Mouse (Mus musculus) embryonic facial prominence, embryonic 11.5 days (tissue): Measurements from ENCODE around the gene BC035947. TPM values are rescaled to one million over a fixed set of nuclear protein-coding genes. Genes with fewer than 3 reads are reported as not detected.

ENCODE experiments used
- ATAC-seq: fragments of 200-750 bp; cut with Nextera tagmentation; replicated peaks from 2 replicates; pipeline ENCODE4 v1.8.0; 2017; ENCODE audit warnings: low read depth; ENCODE audit not compliant: insufficient number of reproducible peaks, low FRiP score, low TSS enrichment
- DNase-seq: peaks from one replicate; pipeline ENCODE4 v3.0.0-alpha.2; 2015; ENCODE audit warnings: low spot score
- H3K27ac ChIP-seq: fragments of 300-500 bp; sonication (generic); replicated peaks from 2 replicates; pipeline ENCODE4 v1.5.1; 2014; ENCODE audit warnings: mild to moderate bottlenecking, low read depth, low read length, control low read depth
- H3K27me3 ChIP-seq: fragments of 300-500 bp; sonication (generic); 2 replicates; pipeline ENCODE4 v1.6.1; 2014; ENCODE audit warnings: mild to moderate bottlenecking, low read length, moderate library complexity, mixed read lengths; ENCODE audit not compliant: control insufficient read depth, insufficient read depth
- H3K36me3 ChIP-seq: fragments of 300-500 bp; sonication (generic); replicated peaks from 2 replicates; pipeline ENCODE4 v1.6.1; 2014; ENCODE audit warnings: low read depth, mild to moderate bottlenecking, low read length, moderate library complexity, mixed read lengths; ENCODE audit not compliant: control insufficient read depth, insufficient read depth
- H3K4me1 ChIP-seq: fragments of 300-500 bp; sonication (generic); 2 replicates; pipeline ENCODE4 v1.6.1; 2014; ENCODE audit warnings: low read length, mixed read lengths; ENCODE audit not compliant: control insufficient read depth, insufficient read depth
- H3K4me2 ChIP-seq: fragments of 300-500 bp; sonication (generic); 2 replicates; pipeline ENCODE4 v1.6.1; 2014; ENCODE audit warnings: low read depth, mild to moderate bottlenecking, control low read depth, low read length, moderate library complexity
- H3K4me3 ChIP-seq: fragments of 300-500 bp; sonication (generic); 2 replicates; pipeline ENCODE4 v1.5.1; 2014; ENCODE audit warnings: low read depth, low read length, control low read depth
- H3K9ac ChIP-seq: fragments of 300-500 bp; sonication (generic); replicated peaks from 2 replicates; pipeline ENCODE4 v1.6.1; 2014; ENCODE audit warnings: mild to moderate bottlenecking, control low read depth, low read length
- H3K9me3 ChIP-seq: fragments of 300-500 bp; sonication (generic); replicated peaks from 2 replicates; pipeline ENCODE4 v1.6.1; 2016; ENCODE audit warnings: mild to moderate bottlenecking, low read length, inconsistent platforms, mixed read lengths; ENCODE audit not compliant: control insufficient read depth
- WGBS: fragments of 180-500 bp; shearing (Covaris S2); extraction: QIAGEN DNeasy Blood & Tissue Kit; methylation state at CpG from one replicate; pipeline ENCODE4 v1.1.7; 2014; 5-methylcytosine and 5-hydroxymethylcytosine counted together
- polyA plus RNA-seq: library from polyadenylated mRNA; unstranded; fragments of >200 nt; fragmentation: Nextera tagmentation; extraction: Ambion mirVana; gene quantifications from 2 replicates; pipeline ENCODE4 v1.2.1, GENCODE M21; 2014

Gene BC035947
- polyA plus RNA-seq, 1 experiment from 2014 or later = 0.43 TPM

- Histone ChIP-seq H3K9ac (no peak overlapping the region), H3K27me3 (no peaks in the 10 kb centered on the region), H3K4me1 (no peaks in the 10 kb centered on the region), H3K36me3 (no peaks in the 10 kb centered on the region), H3K9me3 (no peaks in the 10 kb centered on the region), H3K27ac (no peak overlapping the region), H3K4me3 (no peak overlapping the region), H3K4me2 (no peak overlapping the region)
- ATAC-seq (no peak), DNase-seq (peak; percentile 86)
- 35% methylated on average over 19 of the region's 19 CpGs for WGBS
Measured at GRCm38 (mm10) chr1:78536310-78537164, 24.6 kb upstream of the BC035947 start.

DNA sequence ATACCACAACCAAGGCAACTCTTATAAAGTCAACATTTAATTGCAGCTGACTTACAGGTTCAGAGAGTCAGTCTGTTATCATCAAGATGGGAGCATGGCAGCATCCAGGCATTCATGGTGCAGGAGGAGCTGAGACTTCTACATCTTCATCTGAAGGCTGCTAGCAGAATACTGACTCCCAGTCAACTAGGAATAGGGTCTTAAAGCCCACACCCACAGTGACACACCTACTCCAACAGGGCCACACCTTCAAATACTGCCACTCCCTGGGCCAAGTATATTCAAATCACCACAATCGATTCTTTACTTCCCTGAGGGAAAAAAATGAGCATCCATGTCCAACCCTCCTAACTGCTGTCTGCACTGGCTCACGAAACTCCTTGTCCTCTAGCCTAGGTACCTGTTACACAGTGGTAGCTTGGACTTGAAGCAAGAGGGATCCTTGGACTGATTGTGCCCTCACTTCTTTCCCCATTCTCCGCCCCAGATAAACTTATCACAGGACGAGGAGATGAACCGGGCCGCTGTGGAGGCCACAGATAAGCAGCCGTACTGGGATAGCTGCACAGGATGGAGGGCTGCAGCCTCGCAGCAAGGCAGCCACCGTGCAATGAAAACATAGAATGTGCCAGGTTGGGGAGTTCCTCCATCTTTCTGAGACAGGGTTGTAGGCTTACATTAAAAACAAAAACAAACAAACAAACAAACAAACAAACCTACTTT, 22.6 kb upstream of the BC035947 start:
- no peaks in the 10 kb centered on the region for H3K27me3 ChIP-seq
- no peak overlapping the region for H3K4me3 ChIP-seq
- no peak for DNase-seq
- no peaks in the 10 kb centered on the region for H3K36me3 ChIP-seq
- H3K9ac ChIP-seq = no peak overlapping the region
- no peaks in the 10 kb centered on the region for H3K4me1 ChIP-seq
- H3K4me2 ChIP-seq = no peak overlapping the region
- no peaks in the 10 kb centered on the region for H3K9me3 ChIP-seq
- no peak overlapping the region for H3K27ac ChIP-seq
- no peak for ATAC-seq
- WGBS = 87% methylated on average over 9 of the region's 9 CpGs

DNA sequence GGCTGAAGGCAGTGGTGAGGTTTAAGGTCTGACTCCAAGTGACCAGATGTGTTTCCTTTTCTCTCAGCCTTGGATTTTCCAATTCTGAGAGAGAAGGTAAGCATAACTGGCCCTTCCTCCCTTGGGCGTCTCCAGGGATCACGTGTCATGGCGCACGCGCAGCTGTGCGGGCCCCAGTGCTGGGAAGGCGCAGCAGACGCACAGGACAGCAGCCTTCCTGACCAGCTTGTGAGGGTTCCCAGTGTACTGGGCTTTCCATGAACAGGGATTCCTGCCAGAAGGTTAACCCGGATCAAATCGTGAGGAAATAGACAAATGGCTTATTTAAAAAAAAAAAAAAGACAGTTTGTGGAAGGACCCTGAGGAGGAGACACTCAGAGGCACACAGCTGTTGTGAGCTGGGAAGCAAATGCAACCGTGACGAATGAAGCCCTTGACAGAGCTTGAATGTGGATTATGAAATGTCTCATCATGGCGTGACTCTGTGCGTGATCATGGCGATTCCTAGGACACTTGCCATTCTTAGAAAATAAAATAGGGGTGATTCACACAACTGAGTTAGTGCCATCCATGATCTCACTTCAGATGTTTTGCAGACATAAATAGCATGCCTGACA, 20.3 kb upstream of the BC035947 start:
- Histone ChIP-seq H3K4me1 (no peaks in the 10 kb centered on the region), H3K9ac (no peak overlapping the region), H3K36me3 (no peaks in the 10 kb centered on the region), H3K27me3 (no peaks in the 10 kb centered on the region), H3K4me3 (no peak overlapping the region), H3K27ac (no peak overlapping the region), H3K4me2 (no peak overlapping the region), H3K9me3 (no peaks in the 10 kb centered on the region)
- no peak for DNase-seq
- WGBS = 83% methylated on average over 15 of the region's 15 CpGs
- ATAC-seq = no peak

GRCm38 (mm10) chr1:78530500-78531215, 18.7 kb upstream of the BC035947 start:
- no peaks in the 10 kb centered on the region for H3K36me3 ChIP-seq
- no peak overlapping the region for H3K9ac ChIP-seq
- ATAC-seq = no peak
- H3K4me3 ChIP-seq = no peak overlapping the region
- WGBS = 74% methylated on average over 7 of the region's 7 CpGs
- no peaks in the 10 kb centered on the region for H3K4me1 ChIP-seq
- H3K4me2 ChIP-seq = no peak overlapping the region
- H3K9me3 ChIP-seq = no peaks in the 10 kb centered on the region
- no peak overlapping the region for H3K27ac ChIP-seq
- peak; percentile 36 for DNase-seq
- H3K27me3 ChIP-seq = no peaks in the 10 kb centered on the region

GRCm38 (mm10) chr1:78529011-78529410, 17.1 kb upstream of the BC035947 start:
- no peaks in the 10 kb centered on the region for H3K27me3 ChIP-seq
- no peaks in the 10 kb centered on the region for H3K36me3 ChIP-seq
- no peak overlapping the region for H3K27ac ChIP-seq
- no peak overlapping the region for H3K9ac ChIP-seq
- H3K4me3 ChIP-seq = no peak overlapping the region
- H3K4me2 ChIP-seq = no peak overlapping the region
- H3K9me3 ChIP-seq = no peaks in the 10 kb centered on the region
- no peak for ATAC-seq
- no peak for DNase-seq
- WGBS = 89% methylated on average over 8 of the region's 8 CpGs
- no peaks in the 10 kb centered on the region for H3K4me1 ChIP-seq

GRCm38 (mm10) chr1:78528356-78528755, 16.4 kb upstream of the BC035947 start:
- H3K27ac ChIP-seq = no peak overlapping the region
- no peaks in the 10 kb centered on the region for H3K4me1 ChIP-seq
- no peaks in the 10 kb centered on the region for H3K36me3 ChIP-seq
- no peak for DNase-seq
- H3K9me3 ChIP-seq = no peaks in the 10 kb centered on the region
- H3K9ac ChIP-seq = no peak overlapping the region
- ATAC-seq = no peak
- no peak overlapping the region for H3K4me2 ChIP-seq
- WGBS = 91% methylated on average over 3 of the region's 3 CpGs
- no peaks in the 10 kb centered on the region for H3K27me3 ChIP-seq
- H3K4me3 ChIP-seq = no peak overlapping the region

GRCm38 (mm10) chr1:78525189-78525886, 13.4 kb upstream of the BC035947 start:
- Histone ChIP-seq H3K4me2 (no peak overlapping the region), H3K4me3 (no peak overlapping the region), H3K27ac (no peak overlapping the region), H3K4me1 (no peaks in the 10 kb centered on the region), H3K36me3 (no peaks in the 10 kb centered on the region), H3K27me3 (no peaks in the 10 kb centered on the region), H3K9me3 (no peaks in the 10 kb centered on the region), H3K9ac (no peak overlapping the region)
- DNase-seq (peak; percentile 82), ATAC-seq (no peak)
- 48% methylated on average over 23 of the region's 23 CpGs for WGBS
